Mouse (Mus musculus) CH12.LX (cell line): ENCODE results near the gene Cwc27. TPM values are rescaled to one million over a fixed set of nuclear protein-coding genes. Genes with fewer than 3 reads are reported as not detected.

Source experiments
- DNase-seq: peaks from one replicate; pipeline ENCODE4 v3.0.0-alpha.2; 2013; ENCODE audit errors: extremely low read depth
- H3K27ac ChIP-seq: 2 replicates; pipeline ENCODE4 v1.5.1; 2012; ENCODE audit warnings: low read depth, mild to moderate bottlenecking, control low read depth, moderate library complexity; ENCODE audit not compliant: insufficient read depth
- H3K27me3 ChIP-seq: replicated peaks from 2 replicates; pipeline ENCODE3; 2012; ENCODE audit warnings: inconsistent platforms
- H3K36me3 ChIP-seq, 2 experiments: replicated peaks in 1 of 2; 2 replicates each; pipeline versions ENCODE3 to v1.6.1; 2012; ENCODE audit warnings: inconsistent platforms in 1 of 2, low read length in 1 of 2, mild to moderate bottlenecking in 1 of 2, mixed read lengths in 1 of 2, moderate library complexity in 1 of 2; ENCODE audit not compliant: control insufficient read depth in 1 of 2, insufficient read depth in 1 of 2
- H3K4me1 ChIP-seq, 2 experiments: 2 replicates each; pipeline ENCODE4 v1.6.1; 2012; ENCODE audit warnings: inconsistent platforms in 1 of 2, moderate library complexity in 1 of 2; ENCODE audit not compliant: insufficient read depth in 2 of 2, control insufficient read depth in 1 of 2
- H3K4me2 ChIP-seq: 2 replicates; pipeline ENCODE4 v1.6.1; 2012; ENCODE audit warnings: low read depth, mild to moderate bottlenecking, control low read depth; ENCODE audit not compliant: poor library complexity, insufficient read depth, severe bottlenecking
- H3K4me3 ChIP-seq, 3 experiments: fragments of 150-350 bp in 1 of 3; sonication (generic) in 1 of 3; replicated peaks in 1 of 3; 2 replicates each; pipeline versions ENCODE3 to v1.5.1; 2011 to 2012; ENCODE audit warnings: low read depth in 2 of 3, low read length in 2 of 3, mild to moderate bottlenecking in 2 of 3, moderate library complexity in 2 of 3, control low read depth in 1 of 3, improper control_type of control experiment in 1 of 3, inconsistent platforms in 1 of 3, mixed read lengths in 1 of 3; ENCODE audit not compliant: poor library complexity in 1 of 3
- H3K79me2 ChIP-seq: replicated peaks from 2 replicates; pipeline ENCODE4 v1.6.1; 2012; ENCODE audit warnings: mild to moderate bottlenecking, moderate library complexity; ENCODE audit not compliant: control insufficient read depth, poor library complexity, insufficient read depth, severe bottlenecking; ENCODE audit errors: extremely low read depth
- H3K9ac ChIP-seq: 2 replicates; pipeline ENCODE4 v1.6.1; 2012; ENCODE audit warnings: low read depth, mild to moderate bottlenecking, control low read depth, moderate library complexity; ENCODE audit not compliant: insufficient read depth
- H3K9me3 ChIP-seq: replicated peaks from 2 replicates; pipeline ENCODE3; 2012; ENCODE audit warnings: low read length, inconsistent platforms, mixed read lengths
- CHD1 ChIP-seq: IDR thresholded peaks from 2 replicates; pipeline ENCODE4 v1.6.1; 2012; ENCODE audit warnings: low read depth, low read length, improper control_type of control experiment, inconsistent platforms
- CHD2 ChIP-seq: IDR thresholded peaks from 2 replicates; pipeline ENCODE4 v1.6.1; 2011; ENCODE audit warnings: low read length, improper control_type of control experiment
- ETS1 ChIP-seq: conservative IDR thresholded peaks from 2 replicates; pipeline ENCODE4 v1.6.1; 2012; ENCODE audit warnings: low read depth, mild to moderate bottlenecking, inconsistent platforms, low read length, improper control_type of control experiment, moderate library complexity
- GABPA ChIP-seq: IDR thresholded peaks from 2 replicates; pipeline ENCODE4 v1.6.1; 2012; ENCODE audit warnings: low read depth, low read length, improper control_type of control experiment, inconsistent platforms; ENCODE audit not compliant: insufficient replicate concordance
- JUN ChIP-seq: IDR thresholded peaks from 2 replicates; pipeline ENCODE4 v1.6.1; 2011; ENCODE audit warnings: low read depth, mild to moderate bottlenecking, low read length, improper control_type of control experiment, moderate library complexity; ENCODE audit not compliant: insufficient read depth
- JUND ChIP-seq: conservative IDR thresholded peaks from 2 replicates; pipeline ENCODE4 v1.6.1; 2011; ENCODE audit warnings: low read depth, low read length, improper control_type of control experiment
- MAFK ChIP-seq: IDR thresholded peaks from 2 replicates; pipeline ENCODE4 v1.6.1; 2011; ENCODE audit warnings: low read length, improper control_type of control experiment; ENCODE audit not compliant: insufficient replicate concordance
- MAZ ChIP-seq: IDR thresholded peaks from 2 replicates; pipeline ENCODE4 v1.6.1; 2012; ENCODE audit warnings: low read depth, mild to moderate bottlenecking, inconsistent platforms, low read length, improper control_type of control experiment, moderate library complexity
- MEF2A ChIP-seq: IDR thresholded peaks from 2 replicates; pipeline ENCODE4 v1.6.1; 2014; ENCODE audit warnings: low read depth, mild to moderate bottlenecking, inconsistent platforms, low read length, improper control_type of control experiment, borderline replicate concordance
- MXI1 ChIP-seq: IDR thresholded peaks from 2 replicates; pipeline ENCODE4 v1.6.1; 2011; ENCODE audit warnings: mild to moderate bottlenecking, low read depth, low read length, improper control_type of control experiment
- NELFE ChIP-seq: IDR thresholded peaks from 2 replicates; pipeline ENCODE4 v1.6.1; 2011; ENCODE audit warnings: low read depth, low read length, improper control_type of control experiment
- NRF1 ChIP-seq: IDR thresholded peaks from 2 replicates; pipeline ENCODE4 v1.6.1; 2014; ENCODE audit warnings: low read depth, mild to moderate bottlenecking, inconsistent platforms, low read length, improper control_type of control experiment, moderate library complexity
- PAX5 ChIP-seq: IDR thresholded peaks from 2 replicates; pipeline ENCODE4 v1.6.1; 2012; ENCODE audit warnings: low read length, inconsistent platforms, mixed read lengths
- POLR2A ChIP-seq: IDR thresholded peaks from 2 replicates; pipeline ENCODE4 v1.6.1; 2011; ENCODE audit warnings: low read depth, mild to moderate bottlenecking, improper control_type of control experiment, low read length
- POLR2AphosphoS2 ChIP-seq: IDR thresholded peaks from 2 replicates; pipeline ENCODE4 v1.6.1; 2011; ENCODE audit warnings: low read depth, low read length, improper control_type of control experiment
- RAD21 ChIP-seq: IDR thresholded peaks from 2 replicates; pipeline ENCODE4 v1.6.1; 2011; ENCODE audit warnings: low read depth, mild to moderate bottlenecking, low read length, improper control_type of control experiment, moderate library complexity
- RCOR1 ChIP-seq: conservative IDR thresholded peaks from 2 replicates; pipeline ENCODE4 v1.6.1; 2012; ENCODE audit warnings: low read depth, mild to moderate bottlenecking, inconsistent platforms, low read length, improper control_type of control experiment
- SIN3A ChIP-seq: IDR thresholded peaks from 2 replicates; pipeline ENCODE4 v1.6.1; 2012; ENCODE audit warnings: low read length, improper control_type of control experiment, inconsistent platforms
- TCF12 ChIP-seq: IDR thresholded peaks from 2 replicates; pipeline ENCODE4 v1.6.1; 2014; ENCODE audit warnings: low read depth, mild to moderate bottlenecking, inconsistent platforms, low read length, improper control_type of control experiment
- UBTF ChIP-seq: IDR thresholded peaks from 2 replicates; pipeline ENCODE4 v1.6.1; 2012; ENCODE audit warnings: low read depth, mild to moderate bottlenecking, inconsistent platforms, low read length, improper control_type of control experiment, moderate library complexity
- USF1 ChIP-seq: IDR thresholded peaks from 2 replicates; pipeline ENCODE4 v1.6.1; 2014; ENCODE audit warnings: low read depth, mild to moderate bottlenecking, inconsistent platforms, low read length, improper control_type of control experiment
- ZC3H11A ChIP-seq: IDR thresholded peaks from 2 replicates; pipeline ENCODE4 v1.6.1; 2012; ENCODE audit warnings: low read depth, mild to moderate bottlenecking, inconsistent platforms, low read length, improper control_type of control experiment
- ZKSCAN1 ChIP-seq: IDR thresholded peaks from 2 replicates; pipeline ENCODE4 v1.6.1; 2012; ENCODE audit warnings: low read depth, inconsistent platforms, low read length, improper control_type of control experiment, borderline replicate concordance
- ZNF384 ChIP-seq: IDR thresholded peaks from 2 replicates; pipeline ENCODE4 v1.6.1; 2012; ENCODE audit warnings: low read depth, low read length, improper control_type of control experiment, inconsistent platforms
- dilution Hi-C: fragments of 300-500 bp; cut with MboI; formaldehyde crosslinking; loops from 2 replicates; pipeline ENCODE4 v1.14.3; 2020; ENCODE audit warnings: low sequenced_read_pairs; ENCODE audit not compliant: extremely low pct_unique_long_range_greater_than_20kb, extremely low pct_ligation_motif_present
- in situ Hi-C: fragments of 300-500 bp; cut with MboI; formaldehyde crosslinking; loops from 3 replicates; pipeline ENCODE4 v1.14.3; 2019; ENCODE audit warnings: low sequenced_read_pairs, low pct_ligation_motif_present, low pct_unique_long_range_greater_than_20kb, mixed read lengths
- polyA plus RNA-seq: library from polyadenylated mRNA; unstranded; fragments of >175 nt; gene quantifications from 2 replicates; pipeline ENCODE4 v1.2.1, GENCODE M21; 2012; ENCODE audit warnings: low read depth; ENCODE audit not compliant: insufficient read length
- total RNA-seq, 2 experiments: library from RNA; depleted of rRNA; stranded (reverse); fragments of 300-350 nt in 1 of 2; fragments of >200 nt in 1 of 2; gene quantifications; 2 replicates each; pipeline ENCODE4 v1.2.3; 2012 to 2014

Cwc27 gene
- total and polyA plus RNA-seq, 3 experiments = 24.9 to 38.4 (median 26.0) TPM

DNA sequence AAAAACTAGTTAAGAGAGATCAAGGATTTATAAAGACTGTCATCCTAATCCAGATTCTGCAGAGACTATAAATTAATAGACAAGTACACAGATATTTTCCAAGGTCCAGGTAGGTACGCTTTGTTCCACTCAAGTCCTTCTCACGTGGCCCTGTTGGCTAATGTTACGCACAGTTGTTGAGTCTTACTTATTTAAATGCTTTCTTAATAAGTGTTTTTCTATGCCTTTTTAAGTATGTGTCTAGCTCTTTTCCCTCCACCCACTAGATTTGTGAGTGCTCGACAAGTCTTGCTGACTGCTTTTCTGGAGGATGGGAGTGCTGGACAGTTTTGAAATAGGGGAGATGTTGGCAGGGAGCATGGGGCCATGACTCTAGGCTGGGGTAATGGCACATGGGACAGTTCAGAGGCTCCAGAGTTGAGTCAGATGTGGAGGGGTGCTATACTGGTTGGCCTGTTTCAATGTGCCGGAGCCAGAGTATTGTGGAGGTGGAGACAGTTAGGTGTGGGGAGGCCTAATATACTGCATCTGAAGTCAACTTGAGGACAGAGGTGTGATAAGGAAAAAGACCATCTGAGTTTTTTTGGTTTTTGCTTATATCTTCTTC, 160.2 kb downstream of the Cwc27 start:
- no peak overlapping the region for H3K4me2 ChIP-seq
- in situ Hi-C loops = no loop called here
- no peaks in the 10 kb centered on the region for H3K4me1 ChIP-seq
- peaks cover 15 to 43% of the 10 kb centered on the region in 2 experiments for H3K36me3 ChIP-seq
- no peak for TF ChIP-seq ZNF384
- TF ChIP-seq MXI1 = no peak
- no peak for TF ChIP-seq MEF2A
- TF ChIP-seq UBTF = no peak
- TF ChIP-seq NELFE = no peak
- no peak for TF ChIP-seq ZC3H11A
- no peak for TF ChIP-seq JUN
- no peak for TF ChIP-seq POLR2AphosphoS2
- no peak for TF ChIP-seq USF1
- TF ChIP-seq ETS1 = no peak
- no peak for TF ChIP-seq POLR2A
- no peak for TF ChIP-seq NRF1
- TF ChIP-seq ZKSCAN1 = no peak
- no peak for TF ChIP-seq SIN3A
- TF ChIP-seq PAX5 = no peak
- no peak for TF ChIP-seq TCF12
- no peak for TF ChIP-seq RAD21
- no peak for TF ChIP-seq CHD2
- DNase-seq = no peak
- no peak overlapping the region for H3K27ac ChIP-seq
- peaks cover 2% of the 10 kb centered on the region for H3K9me3 ChIP-seq
- no peaks in the 10 kb centered on the region for H3K79me2 ChIP-seq
- dilution Hi-C loops = no loop called here
- no peak overlapping the region for H3K9ac ChIP-seq
- H3K4me3 ChIP-seq = no peak overlapping the region
- H3K27me3 ChIP-seq = no peaks in the 10 kb centered on the region

GRCm38 (mm10) chr13:104655137-104655536, 161.8 kb downstream of the Cwc27 start:
- dilution Hi-C loops = no loop called here
- Histone ChIP-seq H3K4me3 (no peak overlapping the region), H3K79me2 (no peaks in the 10 kb centered on the region), H3K9ac (no peak overlapping the region), H3K4me1 (no peaks in the 10 kb centered on the region), H3K4me2 (no peak overlapping the region), H3K27me3 (no peaks in the 10 kb centered on the region), H3K36me3 (peaks cover 6 to 35% of the 10 kb centered on the region in 2 experiments), H3K27ac (no peak overlapping the region), H3K9me3 (no peaks in the 10 kb centered on the region)
- TF ChIP-seq CHD1 (no peak), MAFK (no peak), JUN (no peak), RCOR1 (no peak), CHD2 (no peak), JUND (no peak), GABPA (no peak), MAZ (no peak)
- in situ Hi-C loops = no loop called here
- no peak for DNase-seq
